Mouse (Mus musculus) monocyte, adult 2 months (primary cell): Measurements from ENCODE around the gene Nfx1.

Experiments
- DNase-seq, 2 experiments: peaks; one replicate each; pipeline ENCODE4 v3.0.0; 2022; ENCODE audit warnings: low spot score in 2 of 2, low read depth in 1 of 2

Gene Nfx1

GRCm38 (mm10) chr4:40974011-40974410, 3.3 kb downstream of the Nfx1 start:
- DNase-seq: no peak

GRCm38 (mm10) chr4:40975678-40976077, 5.0 kb downstream of the Nfx1 start:
- DNase-seq: no peak

- DNase-seq: no peak
Observed at GRCm38 (mm10) chr4:40976651-40977050, 5.9 kb downstream of the Nfx1 start.

GRCm38 (mm10) chr4:40979430-40979829, 8.7 kb downstream of the Nfx1 start:
- DNase-seq: no peak

- no peak for DNase-seq
Observed at GRCm38 (mm10) chr4:40982486-40982885, 11.8 kb downstream of the Nfx1 start.

- DNase-seq: no peak
Observed at GRCm38 (mm10) chr4:40983686-40984085, 13.0 kb downstream of the Nfx1 start.

GRCm38 (mm10) chr4:40989633-40990032, 18.9 kb downstream of the Nfx1 start:
- no peak for DNase-seq

- DNase-seq: no peak
Observed at GRCm38 (mm10) chr4:40996302-40996701, 25.6 kb downstream of the Nfx1 start.

- DNase-seq: no peak
Observed at GRCm38 (mm10) chr4:40997916-40998315, 27.2 kb downstream of the Nfx1 start.

GRCm38 (mm10) chr4:41000271-41000670, 29.6 kb downstream of the Nfx1 start:
- DNase-seq: no peak

- no peak for DNase-seq
Observed at GRCm38 (mm10) chr4:41000842-41001639, 30.3 kb downstream of the Nfx1 start.

- DNase-seq: no peak
Observed at GRCm38 (mm10) chr4:41013351-41013750, 42.6 kb downstream of the Nfx1 start.

- DNase-seq: no peak
Observed at GRCm38 (mm10) chr4:41015798-41016197, 45.1 kb downstream of the Nfx1 start.

GRCm38 (mm10) chr4:41021094-41021493, 50.4 kb downstream of the Nfx1 start:
- no peak for DNase-seq

GRCm38 (mm10) chr4:41026086-41026787, 55.5 kb downstream of the Nfx1 start:
- DNase-seq: no peak

- DNase-seq: no peak
Observed at GRCm38 (mm10) chr4:41027872-41028271, 57.2 kb downstream of the Nfx1 start.

- no peak for DNase-seq
Observed at GRCm38 (mm10) chr4:41028272-41028671, 57.6 kb downstream of the Nfx1 start.

- no peak for DNase-seq
Observed at GRCm38 (mm10) chr4:41029372-41029771, 58.7 kb downstream of the Nfx1 start.

GRCm38 (mm10) chr4:41031242-41031641, 60.5 kb downstream of the Nfx1 start:
- DNase-seq: no peak

GRCm38 (mm10) chr4:41037942-41038341, 67.2 kb downstream of the Nfx1 start:
- DNase-seq: no peak

GRCm38 (mm10) chr4:41040983-41041382, 70.3 kb downstream of the Nfx1 start:
- DNase-seq: no peak

GRCm38 (mm10) chr4:41042880-41043279, 72.2 kb downstream of the Nfx1 start:
- DNase-seq: no peak

- no peak for DNase-seq
Observed at GRCm38 (mm10) chr4:41043961-41044360, 73.3 kb downstream of the Nfx1 start.
